Mouse (Mus musculus): ENCODE measurements around the gene Cacna1a.

DNA sequence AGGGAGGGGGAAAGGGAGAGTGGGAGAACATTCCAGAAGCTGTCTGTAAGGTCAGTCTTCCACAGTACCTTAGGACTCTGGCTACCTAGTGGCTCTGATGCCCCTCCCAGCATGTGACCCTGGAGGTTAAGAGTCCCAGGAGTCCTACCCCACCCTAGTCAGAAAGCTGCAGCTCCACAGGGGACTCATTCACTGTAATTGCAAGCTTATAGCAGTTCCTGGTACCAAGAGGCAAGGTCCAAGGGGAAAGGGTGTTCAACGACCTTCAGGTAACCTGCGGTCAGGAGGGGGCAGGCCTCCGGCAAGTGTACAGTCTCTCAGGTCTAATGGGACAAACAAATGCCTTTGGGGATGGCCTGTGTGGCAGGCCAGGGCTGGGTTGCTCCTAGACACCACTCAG lies 262.0 kb downstream of the Cacna1a start:
- TF ChIP-seq CTCF (IDR thresholded peaks at IDR 0.05; ENCODE audit: borderline replicate concordance, control insufficient read depth, extremely low read depth, insufficient read depth, low read length, poor library complexity) (no peak), POLR2A (IDR thresholded peaks at IDR 0.05; ENCODE audit: control insufficient read depth, extremely low read depth, insufficient read depth, low read length, poor library complexity) (no peak)
